Mouse (Mus musculus): ENCODE measurements around the gene Birc3. TPM values are rescaled to one million over a fixed set of nuclear protein-coding genes. Genes with fewer than 3 reads are reported as not detected.
"Not testable (repeated sequence)": the region's sequence is repeated elsewhere in the genome, so short reads cannot be mapped to it uniquely, and the experiment has no call there.

Birc3 gene
- total and polyA plus RNA-seq, 2 experiments from 2014 or later: 1.5 to 2.3 TPM

DNA sequence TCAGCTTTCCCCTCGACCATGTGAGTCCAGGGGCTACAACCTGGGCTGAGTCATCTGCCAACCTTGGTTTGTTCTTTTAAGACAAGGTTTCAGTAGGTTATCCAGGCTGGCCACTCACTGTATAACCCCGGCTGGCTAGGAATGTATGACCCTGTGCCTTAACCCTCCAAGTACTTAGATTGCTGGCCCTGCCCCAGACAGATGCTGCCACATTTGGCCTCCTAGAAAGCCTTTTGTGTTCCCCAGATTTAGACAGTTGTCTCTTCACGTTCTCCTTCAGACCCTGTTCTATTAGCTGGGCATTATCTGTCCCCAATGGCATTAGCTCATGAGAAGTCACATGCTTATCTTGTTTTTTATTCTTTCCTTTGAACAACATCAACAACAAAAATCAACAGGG is 17.1 kb downstream of the Birc3 start:
- Histone ChIP-seq H3K4me1 (ENCODE audit: insufficient read depth, low read length) (no peaks in the 10 kb centered on the region), H3K4me3 (ENCODE audit: low read depth, low read length) (no peak overlapping the region), H3K9ac (replicated peaks; ENCODE audit: low read length, poor library complexity, severe bottlenecking) (no peak overlapping the region), H3K9me3 (ENCODE audit: low read length) (no peaks in the 10 kb centered on the region), H3K27me3 (ENCODE audit: insufficient read depth, low read length) (no peaks in the 10 kb centered on the region), H3K36me3 (ENCODE audit: insufficient read depth, low read length) (no peaks in the 10 kb centered on the region), H3K27ac (ENCODE audit: low read depth, low read length) (no peak overlapping the region), H3K4me2 (ENCODE audit: low read depth, low read length, poor library complexity, severe bottlenecking) (no peak overlapping the region)
- ATAC-seq (ENCODE audit: low FRiP score) (no peak), DNase-seq (ENCODE audit: low spot score) (no peak)
- 70% methylated on average over 3 of the region's 3 CpGs for WGBS
- TF ChIP-seq CTCF (IDR thresholded peaks at IDR 0.05): no peak

- TF ChIP-seq CTCF (IDR thresholded peaks at IDR 0.05): peak; percentile 65
- H3K4me1 ChIP-seq (ENCODE audit: insufficient read depth, low read length): no peaks in the 10 kb centered on the region
- no peak for ATAC-seq (ENCODE audit: low FRiP score)
Measured at GRCm38 (mm10) chr9:7855374-7855773, 17.6 kb downstream of the Birc3 start.

GRCm38 (mm10) chr9:7854196-7854595 is 18.8 kb downstream of the Birc3 start:
- 67% methylated on average over 14 of the region's 14 CpGs for WGBS

More at GRCm38 (mm10) chr9:7855374-7855773, 17.6 kb downstream of the Birc3 start:
- DNase-seq (ENCODE audit: low spot score): peak; percentile 33
- Histone ChIP-seq H3K27me3 (ENCODE audit: insufficient read depth, low read length) (no peaks in the 10 kb centered on the region), H3K4me2 (ENCODE audit: low read depth, low read length, poor library complexity, severe bottlenecking) (no peak overlapping the region), H3K27ac (ENCODE audit: low read depth, low read length) (no peak overlapping the region), H3K9ac (replicated peaks; ENCODE audit: low read length, poor library complexity, severe bottlenecking) (no peak overlapping the region), H3K9me3 (ENCODE audit: low read length) (no peaks in the 10 kb centered on the region), H3K36me3 (ENCODE audit: insufficient read depth, low read length) (no peaks in the 10 kb centered on the region), H3K4me3 (ENCODE audit: low read depth, low read length) (no peak overlapping the region)
- 36% methylated on average over 1 of the region's 1 CpGs for WGBS

DNA sequence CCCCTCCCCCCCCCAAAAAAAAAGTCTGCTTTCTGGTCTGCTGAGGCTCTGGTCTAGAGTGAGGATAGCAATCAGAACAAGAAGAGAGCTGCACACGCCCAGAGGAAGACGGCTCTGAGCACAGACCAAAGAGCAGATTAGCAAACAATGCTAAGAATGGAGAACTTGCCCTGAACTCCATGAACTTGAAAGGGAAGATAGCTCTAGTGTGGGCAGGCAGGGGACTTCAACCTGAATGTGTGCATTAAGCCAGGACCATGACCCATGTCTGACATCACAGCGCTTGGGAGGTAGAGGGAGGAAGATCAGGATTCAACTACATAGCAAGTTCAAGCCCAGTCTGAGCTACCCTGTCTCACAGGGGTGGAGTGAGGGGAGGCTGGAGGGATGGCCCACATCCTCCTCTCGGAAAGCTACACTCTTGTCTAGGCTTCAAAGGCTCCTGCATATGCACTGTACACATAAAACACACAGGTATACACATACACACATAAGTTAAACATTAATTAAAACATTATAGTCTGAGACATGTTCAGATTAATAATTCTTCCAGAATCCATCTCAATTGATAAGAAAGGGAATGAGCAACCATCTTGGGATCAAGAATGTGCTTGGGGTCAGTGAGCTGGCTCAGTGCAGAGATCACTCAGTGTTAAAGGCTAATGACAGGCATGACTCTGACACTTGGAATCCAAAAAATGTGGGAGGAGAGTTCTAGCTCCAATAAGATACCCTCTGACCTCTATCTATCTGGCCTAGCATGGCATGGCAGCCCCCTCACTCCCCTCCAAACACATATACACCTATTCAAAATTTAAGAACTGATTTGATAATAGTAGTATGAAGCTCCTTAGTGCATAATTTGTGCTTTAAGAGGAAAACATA is 20.4 kb downstream of the Birc3 start:
- H3K36me3 ChIP-seq (ENCODE audit: insufficient read depth, low read length): no peaks in the 10 kb centered on the region
- H3K4me2 ChIP-seq (ENCODE audit: low read depth, low read length, poor library complexity, severe bottlenecking): no peak overlapping the region
- DNase-seq (ENCODE audit: low spot score) (no peak), ATAC-seq (ENCODE audit: low FRiP score) (no peak)
- no peak overlapping the region for H3K27ac ChIP-seq (ENCODE audit: low read depth, low read length)
- no peaks in the 10 kb centered on the region for H3K4me1 ChIP-seq (ENCODE audit: insufficient read depth, low read length)
- no peak overlapping the region for H3K4me3 ChIP-seq (ENCODE audit: low read depth, low read length)
- no peaks in the 10 kb centered on the region for H3K9me3 ChIP-seq (ENCODE audit: low read length)
- no peak for TF ChIP-seq CTCF (IDR thresholded peaks at IDR 0.05)
- no peak overlapping the region for H3K9ac ChIP-seq (replicated peaks; ENCODE audit: low read length, poor library complexity, severe bottlenecking)
- no peaks in the 10 kb centered on the region for H3K27me3 ChIP-seq (ENCODE audit: insufficient read depth, low read length)
- WGBS: 82% methylated on average over 4 of the region's 4 CpGs

More at GRCm38 (mm10) chr9:7854196-7854595, 18.8 kb downstream of the Birc3 start:
- not testable (repeated sequence) for H3K9ac ChIP-seq (replicated peaks; ENCODE audit: low read length, poor library complexity, severe bottlenecking); DNase-seq (ENCODE audit: low spot score); H3K36me3 ChIP-seq (ENCODE audit: insufficient read depth, low read length); H3K4me1 ChIP-seq (ENCODE audit: insufficient read depth, low read length); H3K27ac ChIP-seq (ENCODE audit: low read depth, low read length); H3K4me2 ChIP-seq (ENCODE audit: low read depth, low read length, poor library complexity, severe bottlenecking); H3K27me3 ChIP-seq (ENCODE audit: insufficient read depth, low read length); H3K4me3 ChIP-seq (ENCODE audit: low read depth, low read length); ATAC-seq (ENCODE audit: low FRiP score); H3K9me3 ChIP-seq (ENCODE audit: low read length)

DNA sequence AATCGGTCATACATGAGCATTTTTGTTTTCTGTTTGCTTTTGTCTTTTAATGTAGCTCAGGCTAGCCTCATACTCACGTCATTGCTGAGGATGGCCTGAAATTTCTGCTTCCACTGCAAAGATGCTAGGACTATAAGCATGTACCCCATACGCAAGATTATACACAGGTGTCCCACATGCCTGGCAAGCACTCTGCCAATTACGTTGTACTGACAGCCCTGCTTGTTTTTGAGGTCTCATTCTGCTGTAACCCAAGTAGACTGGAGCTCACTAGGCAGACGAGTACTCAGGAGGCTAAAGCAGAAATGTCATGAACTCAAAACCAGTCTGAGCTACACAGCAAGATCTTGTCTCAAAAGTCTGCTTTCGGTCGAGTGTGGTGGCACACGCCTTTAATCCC is 21.1 kb downstream of the Birc3 start:
- H3K4me1 ChIP-seq (ENCODE audit: insufficient read depth, low read length): no peaks in the 10 kb centered on the region
- no peaks in the 10 kb centered on the region for H3K36me3 ChIP-seq (ENCODE audit: insufficient read depth, low read length)
- ATAC-seq (ENCODE audit: low FRiP score) (no peak), DNase-seq (ENCODE audit: low spot score) (no peak)
- H3K27ac ChIP-seq (ENCODE audit: low read depth, low read length): no peak overlapping the region
- no peaks in the 10 kb centered on the region for H3K27me3 ChIP-seq (ENCODE audit: insufficient read depth, low read length)
- WGBS: 89% methylated on average over 8 of the region's 8 CpGs
- TF ChIP-seq CTCF (IDR thresholded peaks at IDR 0.05): no peak
- H3K9me3 ChIP-seq (ENCODE audit: low read length): no peaks in the 10 kb centered on the region
- H3K4me3 ChIP-seq (ENCODE audit: low read depth, low read length): no peak overlapping the region
- H3K9ac ChIP-seq (replicated peaks; ENCODE audit: low read length, poor library complexity, severe bottlenecking): no peak overlapping the region
- no peak overlapping the region for H3K4me2 ChIP-seq (ENCODE audit: low read depth, low read length, poor library complexity, severe bottlenecking)

- no peak overlapping the region for H3K4me2 ChIP-seq (ENCODE audit: low read depth, low read length, poor library complexity, severe bottlenecking)
- no peak overlapping the region for H3K9ac ChIP-seq (replicated peaks; ENCODE audit: low read length, poor library complexity, severe bottlenecking)
- TF ChIP-seq CTCF (IDR thresholded peaks at IDR 0.05): no peak
- no peaks in the 10 kb centered on the region for H3K9me3 ChIP-seq (ENCODE audit: low read length)
- H3K4me3 ChIP-seq (ENCODE audit: low read depth, low read length): no peak overlapping the region
- H3K4me1 ChIP-seq (ENCODE audit: insufficient read depth, low read length): no peaks in the 10 kb centered on the region
- no peak overlapping the region for H3K27ac ChIP-seq (ENCODE audit: low read depth, low read length)
- no peak for ATAC-seq (ENCODE audit: low FRiP score)
- no peak for DNase-seq (ENCODE audit: low spot score)
- H3K27me3 ChIP-seq (ENCODE audit: insufficient read depth, low read length): no peaks in the 10 kb centered on the region
- 93% methylated on average over 18 of the region's 18 CpGs for WGBS
- H3K36me3 ChIP-seq (ENCODE audit: insufficient read depth, low read length): no peaks in the 10 kb centered on the region
Measured at GRCm38 (mm10) chr9:7848191-7848590, 24.8 kb downstream of the Birc3 start.
